Mouse (Mus musculus) liver, embryonic 11.5 days (tissue): Measurements from ENCODE around the gene Mpdz. TPM values are rescaled to one million over a fixed set of nuclear protein-coding genes. Genes with fewer than 3 reads are reported as not detected.

Experiments
- ATAC-seq: fragments of 200-750 bp; cut with Nextera tagmentation; replicated peaks from 2 replicates; pipeline ENCODE4 v1.8.0; 2017; ENCODE audit warnings: moderate number of reproducible peaks, mild to moderate bottlenecking, moderate TSS enrichment, moderate library complexity; ENCODE audit not compliant: low FRiP score
- DNase-seq: peaks from one replicate; pipeline ENCODE4 v3.0.0-alpha.2; 2017; ENCODE audit warnings: low spot score
- H3K27ac ChIP-seq: fragments of 300-500 bp; sonication (generic); 2 replicates; pipeline ENCODE4 v1.5.1; 2014; ENCODE audit warnings: mild to moderate bottlenecking, low read depth, low read length, control low read depth
- H3K27me3 ChIP-seq: fragments of 300-500 bp; sonication (generic); replicated peaks from 2 replicates; pipeline ENCODE4 v1.6.1; 2014; ENCODE audit warnings: low read length, mixed read lengths; ENCODE audit not compliant: control insufficient read depth, insufficient read depth
- H3K36me3 ChIP-seq: fragments of 300-500 bp; sonication (generic); 2 replicates; pipeline ENCODE4 v1.6.1; 2014; ENCODE audit warnings: mild to moderate bottlenecking, low read length, moderate library complexity, mixed read lengths; ENCODE audit not compliant: control insufficient read depth, insufficient read depth
- H3K4me1 ChIP-seq: fragments of 300-500 bp; sonication (generic); replicated peaks from 2 replicates; pipeline ENCODE4 v1.6.1; 2014; ENCODE audit warnings: low read length, mixed read lengths; ENCODE audit not compliant: control insufficient read depth, insufficient read depth
- H3K4me2 ChIP-seq: fragments of 300-500 bp; sonication (generic); 2 replicates; pipeline ENCODE4 v1.6.1; 2014; ENCODE audit warnings: mild to moderate bottlenecking, control low read depth, moderate library complexity
- H3K4me3 ChIP-seq: fragments of 300-500 bp; sonication (generic); 2 replicates; pipeline ENCODE4 v1.5.1; 2014; ENCODE audit warnings: low read depth, low read length, control low read depth
- H3K9ac ChIP-seq: fragments of 300-500 bp; sonication (generic); 2 replicates; pipeline ENCODE4 v1.6.1; 2014; ENCODE audit warnings: low read depth, low read length, control low read depth
- H3K9me3 ChIP-seq: fragments of 300-500 bp; sonication (generic); 2 replicates; pipeline ENCODE4 v1.6.1; 2016; ENCODE audit warnings: low read length, inconsistent platforms, mixed read lengths; ENCODE audit not compliant: control insufficient read depth
- WGBS: fragments of 180-500 bp; shearing (Covaris S2); extraction: QIAGEN DNeasy Blood & Tissue Kit; methylation state at CpG from one replicate; pipeline ENCODE4 v1.1.7; 2014; 5-methylcytosine and 5-hydroxymethylcytosine counted together
- polyA plus RNA-seq: library from polyadenylated mRNA; unstranded; fragments of >200 nt; fragmentation: Nextera tagmentation; extraction: Ambion mirVana; gene quantifications from 2 replicates; pipeline ENCODE4 v1.2.1, GENCODE M21; 2014

Mpdz gene
- polyA plus RNA-seq: 13.3 and 14.7 TPM in 2 replicates

- WGBS: under 1% methylated on average over 86 of the region's 97 CpGs
- peak within 1 kb of the TSS; percentile 84 for H3K4me2 ChIP-seq
- no peaks in the 10 kb centered on the region for H3K4me1 ChIP-seq
- peak; percentile 86 for ATAC-seq
- no peaks in the 10 kb centered on the region for H3K27me3 ChIP-seq
- H3K36me3 ChIP-seq: no peaks in the 10 kb centered on the region
- peak within 1 kb of the TSS; percentile 54 for H3K27ac ChIP-seq
- no peaks in the 10 kb centered on the region for H3K9me3 ChIP-seq
- peak within 1 kb of the TSS; percentile 58 for H3K4me3 ChIP-seq
- DNase-seq: peak; percentile 68
- H3K9ac ChIP-seq: peak within 1 kb of the TSS; percentile 71
Observed at GRCm38 (mm10) chr4:81442078-81442981, at the start of gene Mpdz. Gene Mpdz, minus strand, starts transcription at chr4:81442815.

GRCm38 (mm10) chr4:81490556-81490955 lies 47.9 kb upstream of the Mpdz start:
- no peaks in the 10 kb centered on the region for H3K36me3 ChIP-seq
- H3K9me3 ChIP-seq: no peaks in the 10 kb centered on the region
- DNase-seq (no peak), ATAC-seq (no peak)
- H3K9ac ChIP-seq: no peak overlapping the region
- no peaks in the 10 kb centered on the region for H3K4me1 ChIP-seq
- no peaks in the 10 kb centered on the region for H3K27me3 ChIP-seq
- no peak overlapping the region for H3K4me3 ChIP-seq
- no peak overlapping the region for H3K4me2 ChIP-seq
- H3K27ac ChIP-seq: no peak overlapping the region
- WGBS: 75% methylated on average over 2 of the region's 2 CpGs

- DNase-seq (no peak), ATAC-seq (no peak)
- Histone ChIP-seq H3K4me2 (no peak overlapping the region), H3K27me3 (no peaks in the 10 kb centered on the region), H3K27ac (no peak overlapping the region), H3K4me1 (no peaks in the 10 kb centered on the region), H3K36me3 (no peaks in the 10 kb centered on the region), H3K9me3 (no peaks in the 10 kb centered on the region), H3K9ac (no peak overlapping the region), H3K4me3 (no peak overlapping the region)
- WGBS: 67% methylated on average over 7 of the region's 7 CpGs
Observed at GRCm38 (mm10) chr4:81484603-81485002, 42.0 kb upstream of the Mpdz start.

- WGBS: 72% methylated on average over 18 of the region's 18 CpGs
- DNase-seq: no peak
- Histone ChIP-seq H3K27me3 (no peaks in the 10 kb centered on the region), H3K4me3 (no peak overlapping the region), H3K9ac (no peak overlapping the region), H3K4me1 (no peaks in the 10 kb centered on the region), H3K36me3 (no peaks in the 10 kb centered on the region), H3K4me2 (no peak overlapping the region), H3K9me3 (no peaks in the 10 kb centered on the region), H3K27ac (no peak overlapping the region)
- no peak for ATAC-seq
Observed at GRCm38 (mm10) chr4:81483887-81484602, 41.4 kb upstream of the Mpdz start.

- ATAC-seq (no peak), DNase-seq (no peak)
- Histone ChIP-seq H3K36me3 (no peaks in the 10 kb centered on the region), H3K27ac (no peak overlapping the region), H3K4me3 (no peak overlapping the region), H3K27me3 (no peaks in the 10 kb centered on the region), H3K9me3 (no peaks in the 10 kb centered on the region), H3K9ac (no peak overlapping the region), H3K4me2 (no peak overlapping the region), H3K4me1 (no peaks in the 10 kb centered on the region)
- 28% methylated on average over 6 of the region's 6 CpGs for WGBS
Observed at GRCm38 (mm10) chr4:81483159-81483558, 40.5 kb upstream of the Mpdz start.

- 79% methylated on average over 4 of the region's 4 CpGs for WGBS
- Histone ChIP-seq H3K4me1 (no peaks in the 10 kb centered on the region), H3K9ac (no peak overlapping the region), H3K9me3 (no peaks in the 10 kb centered on the region), H3K4me2 (no peak overlapping the region), H3K27ac (no peak overlapping the region), H3K4me3 (no peak overlapping the region), H3K27me3 (no peaks in the 10 kb centered on the region), H3K36me3 (no peaks in the 10 kb centered on the region)
- no peak for DNase-seq
- ATAC-seq: no peak
Observed at GRCm38 (mm10) chr4:81466821-81467220, 24.2 kb upstream of the Mpdz start.

GRCm38 (mm10) chr4:81465172-81465571 lies 22.6 kb upstream of the Mpdz start:
- no peak for ATAC-seq
- WGBS: 86% methylated on average over 3 of the region's 3 CpGs
- Histone ChIP-seq H3K4me2 (no peak overlapping the region), H3K36me3 (no peaks in the 10 kb centered on the region), H3K4me1 (no peaks in the 10 kb centered on the region), H3K9me3 (no peaks in the 10 kb centered on the region), H3K27ac (no peak overlapping the region), H3K9ac (no peak overlapping the region), H3K27me3 (no peaks in the 10 kb centered on the region), H3K4me3 (no peak overlapping the region)
- no peak for DNase-seq

- DNase-seq: no peak
- Histone ChIP-seq H3K9me3 (no peaks in the 10 kb centered on the region), H3K4me3 (no peak overlapping the region), H3K27ac (no peak overlapping the region), H3K27me3 (no peaks in the 10 kb centered on the region), H3K4me2 (no peak overlapping the region), H3K9ac (no peak overlapping the region), H3K36me3 (no peaks in the 10 kb centered on the region), H3K4me1 (no peaks in the 10 kb centered on the region)
- WGBS: 69% methylated on average over 4 of the region's 4 CpGs
- no peak for ATAC-seq
Observed at GRCm38 (mm10) chr4:81462253-81462652, 19.6 kb upstream of the Mpdz start.
